Mouse (Mus musculus) heart, embryonic 14.5 days (tissue): ENCODE results near the gene Pcsk4. TPM values are rescaled to one million over a fixed set of nuclear protein-coding genes. Genes with fewer than 3 reads are reported as not detected.

Source experiments
- ATAC-seq: fragments of 200-750 bp; cut with Nextera tagmentation; 2 replicates; pipeline ENCODE4 v1.8.0; 2017; ENCODE audit warnings: low read depth, moderate TSS enrichment; ENCODE audit not compliant: insufficient number of reproducible peaks, insufficient read depth, low FRiP score
- H3K27ac ChIP-seq, 2 experiments: fragments of 200-500 bp in 1 of 2; fragments of 300-500 bp in 1 of 2; sonication (generic) in 1 of 2; replicated peaks in 1 of 2; 2 replicates each; pipeline ENCODE4 v1.5.1; 2012 to 2014; ENCODE audit warnings: low read depth in 2 of 2, low read length in 2 of 2, control low read depth in 1 of 2, mild to moderate bottlenecking in 1 of 2, mixed read lengths in 1 of 2; ENCODE audit not compliant: control insufficient read depth in 1 of 2, insufficient read depth in 1 of 2
- H3K27me3 ChIP-seq: fragments of 300-500 bp; sonication (generic); 2 replicates; pipeline ENCODE4 v1.6.1; 2014; ENCODE audit warnings: mild to moderate bottlenecking, low read length, control low read depth; ENCODE audit not compliant: control insufficient read depth, insufficient read depth
- H3K36me3 ChIP-seq: fragments of 300-500 bp; sonication (generic); 2 replicates; pipeline ENCODE4 v1.6.1; 2014; ENCODE audit warnings: mild to moderate bottlenecking, control low read depth, low read length, mixed read lengths; ENCODE audit not compliant: control insufficient read depth, insufficient read depth
- H3K4me1 ChIP-seq, 2 experiments: fragments of 200-500 bp in 1 of 2; fragments of 300-500 bp in 1 of 2; sonication (generic) in 1 of 2; 2 replicates each; pipeline ENCODE4 v1.6.1; 2012 to 2014; ENCODE audit warnings: low read length in 2 of 2, control low read depth in 1 of 2, mixed read lengths in 1 of 2; ENCODE audit not compliant: control insufficient read depth in 2 of 2, insufficient read depth in 2 of 2
- H3K4me2 ChIP-seq: fragments of 300-500 bp; sonication (generic); 2 replicates; pipeline ENCODE4 v1.6.1; 2014; ENCODE audit warnings: mild to moderate bottlenecking, low read length
- H3K4me3 ChIP-seq, 2 experiments: fragments of 200-500 bp in 1 of 2; fragments of 300-500 bp in 1 of 2; sonication (generic) in 1 of 2; 2 replicates each; pipeline ENCODE4 v1.5.1; 2012 to 2014; ENCODE audit warnings: low read length in 2 of 2, mild to moderate bottlenecking in 2 of 2, control low read depth in 1 of 2, low read depth in 1 of 2, moderate library complexity in 1 of 2; ENCODE audit not compliant: control insufficient read depth in 1 of 2, insufficient read depth in 1 of 2
- H3K9ac ChIP-seq: fragments of 300-500 bp; sonication (generic); 2 replicates; pipeline ENCODE4 v1.6.1; 2014; ENCODE audit warnings: mild to moderate bottlenecking, low read length
- H3K9me3 ChIP-seq: fragments of 300-500 bp; sonication (generic); 2 replicates; pipeline ENCODE4 v1.6.1; 2016; ENCODE audit warnings: low read length, control low read depth; ENCODE audit not compliant: control insufficient read depth
- WGBS: fragments of 180-500 bp; shearing (Covaris S2); extraction: QIAGEN DNeasy Blood & Tissue Kit; methylation state at CpG from one replicate; pipeline ENCODE4 v1.1.7; 2014; 5-methylcytosine and 5-hydroxymethylcytosine counted together
- polyA plus RNA-seq: library from polyadenylated mRNA; unstranded; fragments of >200 nt; fragmentation: Nextera tagmentation; extraction: Ambion mirVana; gene quantifications from 2 replicates; pipeline ENCODE4 v1.2.1, GENCODE M21; 2014

The Pcsk4 gene
- polyA plus RNA-seq, 1 experiment from 2014 or later = 1.4 TPM

GRCm38 (mm10) chr10:80285222-80286070, 43.9 kb downstream of the Pcsk4 start:
- WGBS = 79% methylated on average over 10 of the region's 15 CpGs
- H3K4me3 ChIP-seq = no peak overlapping the region
- H3K27me3 ChIP-seq = no peaks in the 10 kb centered on the region
- ATAC-seq = no peak
- H3K4me2 ChIP-seq = no peak overlapping the region
- peaks cover 15 to 23% of the 10 kb centered on the region in 2 experiments for H3K4me1 ChIP-seq
- peaks cover 86% of the 10 kb centered on the region for H3K36me3 ChIP-seq
- H3K27ac ChIP-seq = no peak overlapping the region
- no peak overlapping the region for H3K9ac ChIP-seq
- H3K9me3 ChIP-seq = no peaks in the 10 kb centered on the region

GRCm38 (mm10) chr10:80282481-80283441, 46.5 kb downstream of the Pcsk4 start:
- no peaks in the 10 kb centered on the region for H3K27me3 ChIP-seq
- H3K27ac ChIP-seq = peak overlapping the region in 1 of 2 experiments; percentile 71; a peak in 2 of 4 replicates
- WGBS = 76% methylated on average over 20 of the region's 20 CpGs
- peaks cover 15 to 23% of the 10 kb centered on the region in 2 experiments for H3K4me1 ChIP-seq
- peaks cover 100% of the 10 kb centered on the region for H3K36me3 ChIP-seq
- no peak overlapping the region for H3K4me2 ChIP-seq
- ATAC-seq = no peak
- H3K9ac ChIP-seq = 0 out of 2 replicates have a peak overlapping the region, but pooled peaks have one; percentile 8
- no peaks in the 10 kb centered on the region for H3K9me3 ChIP-seq
- H3K4me3 ChIP-seq = no peak overlapping the region

- ATAC-seq = no peak
- Histone ChIP-seq H3K4me2 (no peak overlapping the region), H3K4me3 (no peak overlapping the region), H3K27me3 (no peaks in the 10 kb centered on the region), H3K27ac (peak overlapping the region; percentile 50 to 71), H3K9me3 (no peaks in the 10 kb centered on the region), H3K36me3 (peaks cover 100% of the 10 kb centered on the region), H3K4me1 (peaks cover 15 to 23% of the 10 kb centered on the region in 2 experiments), H3K9ac (peak overlapping the region; percentile 36; the same call in 1 of the 2 replicates)
- 65% methylated on average over 8 of the region's 8 CpGs for WGBS
Observed at GRCm38 (mm10) chr10:80281921-80282371, 47.4 kb downstream of the Pcsk4 start.

- ATAC-seq = no peak
Observed at GRCm38 (mm10) chr10:80281304-80281703, 48.0 kb downstream of the Pcsk4 start.

GRCm38 (mm10) chr10:80279273-80279672, 50.0 kb downstream of the Pcsk4 start:
- Histone ChIP-seq H3K27ac (no peak overlapping the region), H3K9me3 (no peaks in the 10 kb centered on the region), H3K4me3 (no peak overlapping the region), H3K9ac (no peak overlapping the region), H3K36me3 (peaks cover 99% of the 10 kb centered on the region), H3K27me3 (no peaks in the 10 kb centered on the region), H3K4me1 (peaks cover 15 to 23% of the 10 kb centered on the region in 2 experiments), H3K4me2 (no peak overlapping the region)
- ATAC-seq = no peak
- 92% methylated on average over 12 of the region's 12 CpGs for WGBS

More at GRCm38 (mm10) chr10:80281304-80281703, 48.0 kb downstream of the Pcsk4 start:
- Histone ChIP-seq H3K4me2 (no peak overlapping the region), H3K36me3 (peaks cover 99% of the 10 kb centered on the region), H3K4me3 (no peak overlapping the region), H3K27ac (peak overlapping the region; percentile 9 to 71), H3K9ac (peak overlapping the region; percentile 36; the same call in 1 of the 2 replicates), H3K4me1 (peaks cover 15 to 23% of the 10 kb centered on the region in 2 experiments), H3K9me3 (no peaks in the 10 kb centered on the region), H3K27me3 (no peaks in the 10 kb centered on the region)
- 48% methylated on average over 7 of the region's 7 CpGs for WGBS

- no peak for ATAC-seq
Observed at GRCm38 (mm10) chr10:80278390-80278789, 50.9 kb downstream of the Pcsk4 start.

GRCm38 (mm10) chr10:80276238-80276637, 53.1 kb downstream of the Pcsk4 start:
- 86% methylated on average over 4 of the region's 5 CpGs for WGBS
- peaks cover 6 to 9% of the 10 kb centered on the region in 2 experiments for H3K4me1 ChIP-seq
- peaks cover 88% of the 10 kb centered on the region for H3K36me3 ChIP-seq
- no peaks in the 10 kb centered on the region for H3K9me3 ChIP-seq
- no peak overlapping the region for H3K9ac ChIP-seq
- ATAC-seq = no peak
- H3K27me3 ChIP-seq = no peaks in the 10 kb centered on the region
- H3K27ac ChIP-seq = no peak overlapping the region
- no peak overlapping the region for H3K4me2 ChIP-seq
- no peak overlapping the region for H3K4me3 ChIP-seq

More at GRCm38 (mm10) chr10:80278390-80278789, 50.9 kb downstream of the Pcsk4 start:
- Histone ChIP-seq H3K27me3 (no peaks in the 10 kb centered on the region), H3K9me3 (no peaks in the 10 kb centered on the region), H3K4me1 (peaks cover 15 to 23% of the 10 kb centered on the region in 2 experiments), H3K27ac (no peak overlapping the region), H3K36me3 (peaks cover 97% of the 10 kb centered on the region), H3K9ac (no peak overlapping the region), H3K4me2 (no peak overlapping the region), H3K4me3 (no peak overlapping the region)
- 95% methylated on average over 9 of the region's 9 CpGs for WGBS
